Mouse (Mus musculus) embryonic fibroblast, embryonic 13.5 days (primary cell): ENCODE data around the gene Pheta2.

Source experiments
- CTCF ChIP-seq: IDR thresholded peaks from 2 replicates; pipeline ENCODE4 v1.5.1; 2011; ENCODE audit warnings: mild to moderate bottlenecking, control low read depth, low read length, moderate library complexity, borderline replicate concordance; ENCODE audit not compliant: insufficient read depth
- POLR2A ChIP-seq: IDR thresholded peaks from 2 replicates; pipeline ENCODE4 v1.6.1; 2011; ENCODE audit warnings: low read depth, mild to moderate bottlenecking, control low read depth, low read length, moderate library complexity

- TF ChIP-seq CTCF = no peak
- no peak for TF ChIP-seq POLR2A
These were observed 3.2 kb downstream of the Pheta2 start for GRCm38 (mm10) chr15:82341675-82342542.
